Mouse (Mus musculus): ENCODE measurements around the gene Cntn1.

DNA sequence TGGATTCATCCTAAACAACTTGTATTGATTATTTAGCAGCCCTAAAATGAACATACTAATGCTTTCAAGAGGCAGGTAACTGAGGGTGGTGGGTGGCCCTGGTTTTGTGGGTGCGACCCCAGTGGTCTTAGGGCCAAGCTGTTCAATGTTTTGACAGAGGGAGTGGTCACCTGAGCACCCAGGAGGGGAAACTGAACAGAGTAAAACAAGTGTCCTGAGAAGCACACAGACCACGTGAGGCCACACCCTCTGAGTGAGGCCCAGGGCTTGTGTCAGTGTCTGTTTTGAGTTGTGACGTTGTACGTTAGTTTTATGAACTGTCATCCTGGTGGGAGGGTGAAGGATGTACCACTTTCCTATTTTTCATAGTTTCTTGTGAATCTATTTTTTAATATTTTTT, 227.0 kb downstream of the Cntn1 start:
- TF ChIP-seq POLR2A (IDR thresholded peaks at IDR 0.05; ENCODE audit: low read depth, low read length) = no peak
- TF ChIP-seq CTCF (IDR thresholded peaks at IDR 0.05; ENCODE audit: borderline replicate concordance, insufficient read depth, low read length) = no peak

Data from embryonic fibroblast, embryonic 13.5 days (primary cell).